Mouse (Mus musculus): Measurements from ENCODE around the gene Glt1d1.

GRCm38 (mm10) chr5:127660267-127660666 lies 28.2 kb downstream of the Glt1d1 start:
- TF ChIP-seq CTCF (conservative IDR thresholded peaks at IDR 0.05; ENCODE audit: insufficient read depth, insufficient read length, low read depth, low read length) (no peak), POLR2A (IDR thresholded peaks at IDR 0.05; ENCODE audit: low read depth, low read length) (no peak)

Data from kidney, adult 2 months (tissue).